Mouse (Mus musculus) forebrain, postnatal 0 days (tissue): ENCODE results near the gene Slc12a6. TPM values are rescaled to one million over a fixed set of nuclear protein-coding genes. Genes with fewer than 3 reads are reported as not detected.

Source experiments
- ATAC-seq: fragments of 200-750 bp; cut with Nextera tagmentation; 2 replicates; pipeline ENCODE4 v1.8.0; 2017; ENCODE audit warnings: mild to moderate bottlenecking, moderate library complexity
- DNase-seq: peaks from one replicate; pipeline ENCODE4 v3.0.0-alpha.2; 2015
- H3K27ac ChIP-seq: fragments of 300-500 bp; sonication (generic); 2 replicates; pipeline ENCODE4 v1.5.1; 2014; ENCODE audit warnings: low read depth, mild to moderate bottlenecking, antibody characterized with exemption, low read length, moderate library complexity, mixed read lengths
- H3K27me3 ChIP-seq: fragments of 300-500 bp; sonication (generic); 2 replicates; pipeline ENCODE4 v1.6.1; 2014; ENCODE audit warnings: mild to moderate bottlenecking, low read length, mixed read lengths; ENCODE audit not compliant: insufficient read depth
- H3K36me3 ChIP-seq: fragments of 300-500 bp; sonication (generic); 2 replicates; pipeline ENCODE4 v1.6.1; 2014; ENCODE audit warnings: mild to moderate bottlenecking, moderate library complexity; ENCODE audit not compliant: insufficient read depth
- H3K4me1 ChIP-seq: fragments of 300-500 bp; sonication (generic); 2 replicates; pipeline ENCODE4 v1.6.1; 2014; ENCODE audit warnings: antibody characterized with exemption; ENCODE audit not compliant: insufficient read depth
- H3K4me2 ChIP-seq: fragments of 300-500 bp; sonication (generic); 2 replicates; pipeline ENCODE4 v1.6.1; 2014; ENCODE audit warnings: low read depth, mild to moderate bottlenecking, moderate library complexity
- H3K4me3 ChIP-seq: fragments of 300-500 bp; sonication (generic); 2 replicates; pipeline ENCODE4 v1.5.1; 2014; ENCODE audit warnings: low read depth, low read length, mixed read lengths
- H3K9ac ChIP-seq: fragments of 300-500 bp; sonication (generic); 2 replicates; pipeline ENCODE4 v1.6.1; 2014; ENCODE audit warnings: mild to moderate bottlenecking
- H3K9me3 ChIP-seq: fragments of 300-500 bp; sonication (generic); 2 replicates; pipeline ENCODE4 v1.6.1; 2016; ENCODE audit warnings: low read length
- CTCF ChIP-seq: sonication (generic); IDR thresholded peaks from 2 replicates; pipeline ENCODE4 v1.5.1; 2016; ENCODE audit warnings: antibody characterized with exemption, control low read depth, low read depth
- WGBS: fragments of 180-500 bp; shearing (Covaris S2); extraction: QIAGEN DNeasy Blood & Tissue Kit; methylation state at CpG from one replicate; pipeline ENCODE4 v1.1.7; 2014; 5-methylcytosine and 5-hydroxymethylcytosine counted together
- polyA plus RNA-seq: library from polyadenylated mRNA; unstranded; fragments of >200 nt; fragmentation: Nextera tagmentation; extraction: Ambion mirVana; gene quantifications from 2 replicates; pipeline ENCODE4 v1.2.1, GENCODE M21; 2015
- total RNA-seq: library from RNA; depleted of rRNA; stranded (reverse); fragments of >200 nt; gene quantifications from 2 replicates; pipeline ENCODE4 v1.2.3, GENCODE M21; 2014; rRNA removed

The Slc12a6 gene
- total and polyA plus RNA-seq, 2 experiments from 2014 or later = 10.6 to 69.3 TPM

DNA sequence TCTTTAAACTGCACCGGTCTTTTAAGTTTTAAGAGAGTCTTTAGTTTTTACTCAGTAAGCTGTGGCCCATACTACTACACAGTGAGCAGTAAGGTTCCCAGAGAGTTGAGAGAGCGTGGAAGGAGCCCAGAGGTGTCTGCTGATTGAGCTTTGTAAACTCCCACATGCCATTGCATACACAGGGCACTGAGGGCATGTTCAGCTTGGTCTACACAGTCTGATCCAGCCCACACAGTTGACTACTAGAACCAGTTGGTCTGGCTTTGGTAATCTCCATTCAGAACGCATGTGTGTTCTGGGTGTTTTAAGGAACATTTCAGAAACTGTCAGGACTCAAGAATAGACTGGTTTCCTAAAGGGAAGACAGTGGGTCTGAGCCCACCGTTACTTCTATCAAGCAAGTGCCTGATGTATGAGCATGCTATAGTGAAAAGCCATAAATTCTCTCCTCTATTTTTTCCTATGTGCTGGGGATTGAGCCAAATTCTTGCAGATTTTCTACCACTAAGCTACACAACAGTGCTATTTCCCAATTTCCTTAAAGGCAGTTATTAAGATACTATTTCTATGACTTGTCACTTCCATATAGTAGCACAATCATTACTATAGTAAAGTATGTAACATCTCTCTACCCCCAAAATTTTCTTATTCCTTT, 125.8 kb downstream of the Slc12a6 start:
- 86% methylated on average over 4 of the region's 4 CpGs for WGBS
- DNase-seq (no peak), ATAC-seq (no peak)
- no peak for TF ChIP-seq CTCF
- Histone ChIP-seq H3K27me3 (no peaks in the 10 kb centered on the region), H3K36me3 (no peaks in the 10 kb centered on the region), H3K4me1 (no peaks in the 10 kb centered on the region), H3K9ac (no peak overlapping the region), H3K9me3 (no peaks in the 10 kb centered on the region), H3K27ac (no peak overlapping the region), H3K4me3 (no peak overlapping the region), H3K4me2 (no peak overlapping the region)

DNA sequence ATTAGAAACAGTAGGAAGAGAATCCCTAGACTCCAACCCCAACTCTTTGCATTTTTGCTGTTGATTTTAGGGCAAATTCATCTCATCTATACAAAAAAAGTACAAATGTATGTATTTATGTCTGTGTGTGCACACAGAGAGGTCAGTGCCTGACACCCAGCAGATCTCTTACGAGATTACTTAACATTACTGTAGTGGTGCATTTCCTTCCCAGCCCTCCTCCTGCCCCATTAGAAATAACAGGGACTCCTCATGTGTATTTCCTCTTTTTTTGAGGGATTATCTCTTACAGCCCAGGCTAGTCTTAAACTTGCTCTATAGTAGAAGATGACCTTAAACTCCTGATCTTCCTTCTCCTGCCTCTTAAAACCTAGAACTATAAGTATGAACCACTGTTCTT, 127.1 kb downstream of the Slc12a6 start:
- DNase-seq (no peak), ATAC-seq (no peak)
- H3K4me2 ChIP-seq = no peak overlapping the region
- no peak overlapping the region for H3K4me3 ChIP-seq
- no peaks in the 10 kb centered on the region for H3K4me1 ChIP-seq
- H3K9me3 ChIP-seq = no peaks in the 10 kb centered on the region
- H3K27me3 ChIP-seq = no peaks in the 10 kb centered on the region
- H3K27ac ChIP-seq = no peak overlapping the region
- no peak for TF ChIP-seq CTCF
- H3K36me3 ChIP-seq = no peaks in the 10 kb centered on the region
- 88% methylated on average over 1 of the region's 1 CpGs for WGBS
- no peak overlapping the region for H3K9ac ChIP-seq

DNA sequence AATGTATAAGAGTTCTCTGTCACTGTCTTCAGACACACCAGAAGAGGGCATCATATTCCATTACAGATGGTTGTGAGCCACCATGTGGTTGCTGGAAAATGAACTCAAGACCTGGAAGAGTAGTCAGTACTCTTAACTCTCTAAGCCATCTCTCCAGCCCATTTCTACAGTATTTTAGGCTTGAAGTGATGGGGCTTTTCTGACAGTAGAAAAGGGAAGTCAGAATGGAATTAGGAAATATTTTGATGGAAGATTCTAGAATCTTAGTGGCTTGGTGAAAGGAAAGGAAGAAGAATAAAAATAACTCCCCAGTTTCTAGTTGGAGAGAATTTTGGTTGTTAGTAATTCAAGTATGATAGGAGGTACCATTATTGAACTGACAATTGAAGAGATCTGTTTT, 128.3 kb downstream of the Slc12a6 start:
- no peaks in the 10 kb centered on the region for H3K36me3 ChIP-seq
- no peak overlapping the region for H3K4me2 ChIP-seq
- no peak for ATAC-seq
- H3K9ac ChIP-seq = no peak overlapping the region
- DNase-seq = no peak
- H3K9me3 ChIP-seq = no peaks in the 10 kb centered on the region
- no peak overlapping the region for H3K4me3 ChIP-seq
- no peaks in the 10 kb centered on the region for H3K27me3 ChIP-seq
- H3K4me1 ChIP-seq = no peaks in the 10 kb centered on the region
- H3K27ac ChIP-seq = no peak overlapping the region
- no peak for TF ChIP-seq CTCF

DNA sequence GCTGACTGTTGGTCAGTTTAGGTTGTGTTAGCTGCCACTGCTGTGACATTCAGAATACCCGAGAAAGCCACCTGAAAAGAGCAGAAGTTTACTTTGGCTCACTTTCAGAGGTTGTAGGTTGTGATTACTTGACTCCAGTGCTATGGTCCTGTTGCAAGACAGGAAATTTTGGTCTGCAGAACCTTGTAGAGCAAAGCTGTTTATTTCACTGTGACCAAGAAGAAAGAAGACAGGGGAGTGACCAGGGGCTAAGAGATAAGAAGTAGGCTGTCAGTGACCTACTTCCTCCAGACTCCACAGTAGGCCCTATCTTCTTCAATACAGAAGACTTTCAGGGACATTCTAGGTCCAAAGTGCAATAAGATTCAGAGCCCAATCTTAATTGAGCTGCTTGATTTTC, 131.0 kb downstream of the Slc12a6 start:
- Histone ChIP-seq H3K36me3 (no peaks in the 10 kb centered on the region), H3K4me2 (no peak overlapping the region), H3K4me3 (no peak overlapping the region), H3K27ac (no peak overlapping the region), H3K27me3 (no peaks in the 10 kb centered on the region), H3K4me1 (no peaks in the 10 kb centered on the region), H3K9ac (no peak overlapping the region), H3K9me3 (no peaks in the 10 kb centered on the region)
- TF ChIP-seq CTCF = no peak
- no peak for DNase-seq
- no peak for ATAC-seq
- WGBS = 57% methylated on average over 1 of the region's 1 CpGs

DNA sequence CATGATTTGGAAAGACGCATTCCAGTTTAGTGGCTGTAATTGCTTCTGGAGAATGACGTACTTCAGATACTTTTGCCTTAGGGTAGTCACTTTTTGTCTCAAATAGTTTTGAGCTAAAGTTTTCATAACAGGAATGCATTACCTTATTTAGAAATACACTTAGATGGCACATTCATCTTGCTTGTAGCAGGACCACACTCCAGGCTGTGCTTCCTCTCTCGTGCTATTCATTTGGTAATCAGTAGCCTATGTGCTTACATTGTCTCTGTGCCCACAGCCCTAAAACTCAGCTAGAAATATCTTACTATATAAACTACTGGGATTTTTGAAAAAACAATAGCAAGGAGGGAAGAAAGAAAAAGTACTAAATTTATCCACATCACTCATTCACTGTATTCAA, 141.4 kb downstream of the Slc12a6 start:
- no peak overlapping the region for H3K27ac ChIP-seq
- no peak for ATAC-seq
- DNase-seq = no peak
- H3K9ac ChIP-seq = no peak overlapping the region
- WGBS = 89% methylated on average over 3 of the region's 3 CpGs
- TF ChIP-seq CTCF = no peak
- no peak overlapping the region for H3K4me3 ChIP-seq
- H3K27me3 ChIP-seq = no peaks in the 10 kb centered on the region
- no peaks in the 10 kb centered on the region for H3K9me3 ChIP-seq
- H3K4me2 ChIP-seq = no peak overlapping the region
- no peaks in the 10 kb centered on the region for H3K4me1 ChIP-seq
- H3K36me3 ChIP-seq = peaks cover 9% of the 10 kb centered on the region

Other genes starting within 250 kb of the Slc12a6 start
- gene Olfr1311, start 241.4 kb upstream of the Slc12a6 start, total RNA-seq = not detected in 2 replicates
- not detected in 2 replicates for gene Olfr1311, start 241.4 kb upstream of the Slc12a6 start, polyA plus RNA-seq
- gene Olfr1312, start 215.6 kb upstream of the Slc12a6 start, total RNA-seq = not detected in 2 replicates
- gene Olfr1312, start 215.6 kb upstream of the Slc12a6 start, polyA plus RNA-seq = not detected in 2 replicates
- gene Olfr1313, start 188.0 kb upstream of the Slc12a6 start, total RNA-seq = not detected in 2 replicates
- not detected in 2 replicates for gene Olfr1313, start 188.0 kb upstream of the Slc12a6 start, polyA plus RNA-seq
- not detected in 2 replicates for gene Olfr1314, start 169.0 kb upstream of the Slc12a6 start, total RNA-seq
- not detected in 2 replicates for gene Olfr1314, start 169.0 kb upstream of the Slc12a6 start, polyA plus RNA-seq
- not detected in 2 replicates for gene Olfr1315-ps1, start 150.4 kb upstream of the Slc12a6 start, total RNA-seq
- gene Olfr1315-ps1, start 150.4 kb upstream of the Slc12a6 start, polyA plus RNA-seq = not detected in 2 replicates
- not detected in 2 replicates for gene Olfr1316, start 130.8 kb upstream of the Slc12a6 start, total RNA-seq
- gene Olfr1316, start 130.8 kb upstream of the Slc12a6 start, polyA plus RNA-seq = not detected in 2 replicates
- not detected in 2 replicates for gene Olfr1317, start 125.5 kb upstream of the Slc12a6 start, total RNA-seq
- not detected in 2 replicates for gene Olfr1317, start 125.5 kb upstream of the Slc12a6 start, polyA plus RNA-seq
- not detected in 2 replicates for gene Olfr1318, start 111.6 kb upstream of the Slc12a6 start, total RNA-seq
- gene Olfr1318, start 111.6 kb upstream of the Slc12a6 start, polyA plus RNA-seq = 0.05 TPM in 1 of 2 replicates, not detected in the other
- 23.9 and 27.6 TPM in 2 replicates for gene Lpcat4, start 26.4 kb upstream of the Slc12a6 start, total RNA-seq
- 12.8 and 17.3 TPM in 2 replicates for gene Lpcat4, start 26.4 kb upstream of the Slc12a6 start, polyA plus RNA-seq
- not detected in 2 replicates for gene Nutm1, start 6.5 kb upstream of the Slc12a6 start, total RNA-seq
- 0.08 and 0.09 TPM in 2 replicates for gene Nutm1, start 6.5 kb upstream of the Slc12a6 start, polyA plus RNA-seq
- gene Nop10, start 3.9 kb upstream of the Slc12a6 start, total RNA-seq = 95.1 and 120 TPM in 2 replicates
- 160 and 215 TPM in 2 replicates for gene Nop10, start 3.9 kb upstream of the Slc12a6 start, polyA plus RNA-seq
- 1.9 and 2.9 TPM in 2 replicates for gene Gm21985, start 489 bp downstream of the Slc12a6 start, total RNA-seq
- not detected in 2 replicates for gene Gm21985, start 489 bp downstream of the Slc12a6 start, polyA plus RNA-seq
- 92.5 and 96.0 TPM in 2 replicates for gene Emc4, start 102.2 kb downstream of the Slc12a6 start, total RNA-seq
- 216 and 251 TPM in 2 replicates for gene Emc4, start 102.2 kb downstream of the Slc12a6 start, polyA plus RNA-seq
- 22.2 and 23.9 TPM in 2 replicates for gene Katnbl1, start 113.4 kb downstream of the Slc12a6 start, total RNA-seq
- 22.1 and 24.3 TPM in 2 replicates for gene Katnbl1, start 113.4 kb downstream of the Slc12a6 start, polyA plus RNA-seq
- gene Emc7, start 189.2 kb downstream of the Slc12a6 start, total RNA-seq = 18.2 and 18.4 TPM in 2 replicates
- 26.5 and 27.0 TPM in 2 replicates for gene Emc7, start 189.2 kb downstream of the Slc12a6 start, polyA plus RNA-seq
- 3.8 and 4.7 TPM in 2 replicates for gene Chrm5, start 214.9 kb downstream of the Slc12a6 start, total RNA-seq
- gene Chrm5, start 214.9 kb downstream of the Slc12a6 start, polyA plus RNA-seq = 1.2 and 2.7 TPM in 2 replicates
- 4.3 and 4.6 TPM in 2 replicates for gene Aven, start 227.1 kb downstream of the Slc12a6 start, total RNA-seq
- gene Aven, start 227.1 kb downstream of the Slc12a6 start, polyA plus RNA-seq = 1.9 and 3.2 TPM in 2 replicates